Mouse (Mus musculus) Patski (cell line): ENCODE data around the gene Casq1. TPM values are rescaled to one million over a fixed set of nuclear protein-coding genes. Genes with fewer than 3 reads are reported as not detected.
"Not testable (repeated sequence)": the region's sequence is repeated elsewhere in the genome, so short reads cannot be mapped to it uniquely, and the experiment has no call there.

Experiments
- ATAC-seq: fragments of 100-300 bp; one replicate; pipeline ENCODE4 v1.8.0; 2021
- CTCF ChIA-PET: fragments of 350-600 bp; sonication (Branson Sonifier 250); formaldehyde crosslinking; loops from one replicate; lab custom pipeline; 2022; ENCODE audit warnings: inconsistent platforms; lab: Charles Lee
- POLR2A ChIA-PET: fragments of 350-600 bp; sonication (Branson Sonifier 250); formaldehyde crosslinking; loops from one replicate; lab custom pipeline; 2022; ENCODE audit warnings: antibody characterized with exemption, inconsistent platforms; lab: Charles Lee
- DNase-seq: peaks from one replicate; pipeline ENCODE4 v3.0.0-alpha.2; 2011; ENCODE audit warnings: low read depth, low spot score
- H3K27me3 ChIP-seq: fragments of 371-371 bp; one replicate; pipeline ENCODE4 v1.5.1; 2021
- CTCF ChIP-seq: fragments of 100-300 bp; IDR thresholded peaks from one replicate; pipeline ENCODE4 v1.5.1; 2021
- in situ Hi-C: fragments of 300-500 bp; cut with MboI; formaldehyde crosslinking; loops from 3 replicates; pipeline ENCODE4 v1.11.1; 2018; ENCODE audit warnings: low pct_unique_long_range_greater_than_20kb, mixed read lengths
- polyA plus RNA-seq: library from polyadenylated mRNA; unstranded; gene quantifications from one replicate; pipeline ENCODE4 v1.2.3, GENCODE M21; 2021

Gene Casq1
- polyA plus RNA-seq, result 4.2 TPM

DNA sequence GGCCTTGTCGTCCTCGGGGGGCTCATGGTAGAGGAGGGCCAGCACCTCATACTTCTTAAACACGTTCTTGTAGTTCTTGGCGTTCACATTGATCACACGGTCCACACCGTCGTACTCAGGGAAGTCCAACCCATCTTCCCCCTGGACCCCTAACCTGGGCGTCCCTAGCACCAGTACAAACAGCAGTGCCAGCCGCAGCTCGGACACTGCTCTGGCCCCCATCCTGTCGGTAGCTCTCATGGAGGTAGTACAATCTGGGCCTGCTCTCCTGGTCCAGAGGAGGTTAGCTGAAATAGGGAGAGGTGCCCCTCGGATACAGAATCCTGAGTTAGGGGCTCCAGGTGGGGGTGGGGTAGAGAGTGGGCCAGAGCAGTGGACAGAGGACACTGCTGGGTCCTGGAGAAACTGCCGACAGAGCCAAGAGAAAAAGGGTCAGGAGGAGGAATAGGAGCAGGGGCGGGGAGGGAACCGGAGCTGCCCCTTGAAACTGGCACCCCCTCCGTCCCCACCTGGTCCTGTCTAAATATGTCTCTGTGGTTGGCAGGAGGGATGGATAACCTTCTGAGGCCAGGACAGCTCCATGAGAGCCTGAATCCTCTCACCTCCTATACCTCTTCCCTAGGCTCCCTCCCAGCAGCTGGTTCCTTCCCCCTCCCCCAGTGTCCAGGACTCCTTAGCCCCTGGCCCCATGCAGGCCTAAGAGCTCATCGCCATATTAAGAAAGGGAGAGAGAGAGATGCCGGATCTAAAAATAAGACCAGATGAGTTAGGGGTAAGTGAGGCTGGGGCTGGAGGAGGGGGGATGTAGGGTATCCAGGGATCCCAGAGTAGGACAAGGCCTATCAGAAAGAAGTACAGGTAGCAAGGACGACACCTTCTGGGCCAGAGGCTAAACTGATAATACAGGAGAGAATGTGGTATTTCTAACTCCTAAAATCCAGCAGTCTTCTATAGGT lies at the start of gene Casq1:
TSS of gene Casq1 (minus strand) at position 418 of the 956 bp plus-strand sequence.
- no peak for ATAC-seq
- H3K27me3 ChIP-seq, result no peaks in the 10 kb centered on the region
- CTCF ChIA-PET, result interaction anchor here (0.7 to 14.5 kb wide), 4 partner anchors 19 to 89 kb away, joined by 3 to 144 read pairs (median 4); no protein-coding TSS in a partner anchor
- TF ChIP-seq CTCF, result no peak
- in situ Hi-C loops, result no loop called here
- DNase-seq, result no peak
- POLR2A ChIA-PET, result interaction anchor here (0.7 to 1.8 kb wide), 5 partner anchors 14 to 21 kb away, joined by 3 to 7 read pairs (median 4); no protein-coding TSS in a partner anchor

DNA sequence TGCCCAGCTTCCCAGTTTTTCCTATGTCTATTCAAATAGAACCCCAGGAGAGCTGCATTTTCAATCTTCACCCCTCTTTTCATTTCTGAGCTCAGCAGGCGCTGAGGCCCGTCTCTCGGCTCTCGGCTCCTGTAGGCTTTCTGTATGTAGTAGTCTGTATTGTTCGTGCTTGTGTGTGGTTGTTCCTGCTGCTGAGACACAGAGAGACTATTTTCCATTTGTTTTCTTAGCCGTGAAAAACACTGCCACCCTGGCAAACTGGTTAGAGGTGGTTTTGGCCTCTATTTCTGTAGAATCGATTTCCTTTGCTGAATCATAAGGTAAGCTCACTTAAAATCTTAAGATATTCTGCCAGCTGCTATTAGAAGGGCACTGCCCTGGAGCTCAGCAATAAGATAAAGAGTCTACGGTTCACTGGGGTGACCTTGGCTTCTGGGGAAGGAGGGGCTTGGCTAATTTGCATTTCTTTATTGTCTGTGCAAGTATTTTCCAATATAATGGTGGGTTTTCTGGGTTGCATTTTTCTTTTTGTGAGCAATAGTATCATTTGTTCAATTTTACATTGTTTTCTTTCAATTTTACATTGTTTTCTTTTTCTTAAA lies 41.9 kb upstream of the Casq1 start, which contains the start of gene Igsf8:
TSS of gene Igsf8 (plus strand) at position 165 of the 602 bp plus-strand sequence.
- CTCF ChIA-PET, result interaction anchor here (1.1 to 5.4 kb wide), 4 partner anchors 9 to 44 kb away, joined by 3 to 33 read pairs (median 4); no protein-coding TSS in a partner anchor
- in situ Hi-C loops, result no loop called here
- H3K27me3 ChIP-seq, result no peaks in the 10 kb centered on the region
- no peak for TF ChIP-seq CTCF
- ATAC-seq, result no peak
- POLR2A ChIA-PET, result interaction anchor here (0.6 to 1.1 kb wide), 4 partner anchors 10 to 28 kb away, joined by 3 to 4 read pairs (median 3); no protein-coding TSS in a partner anchor
- no peak for DNase-seq

DNA sequence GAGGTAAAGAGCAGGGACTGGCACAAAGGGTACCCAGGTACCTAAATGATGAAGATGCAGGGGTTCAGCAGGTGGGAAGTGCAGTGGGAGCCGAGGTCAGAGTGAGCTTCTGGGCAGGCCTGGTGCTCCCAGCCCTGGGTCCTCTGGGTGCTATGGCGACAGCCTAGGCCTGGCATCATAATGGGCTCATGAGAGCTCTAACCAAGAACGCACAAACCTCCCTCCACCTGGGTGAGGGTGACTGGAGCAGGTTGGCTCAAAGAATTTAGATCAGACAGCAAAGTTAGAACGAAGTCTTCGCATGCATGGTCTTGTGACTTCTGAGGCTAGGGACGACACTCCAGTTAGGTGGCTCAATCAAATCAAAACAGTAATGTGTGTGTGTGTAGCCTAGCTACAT lies 38.6 kb upstream of the Casq1 start, which contains the start of gene Atp1a4:
TSS of gene Atp1a4 (minus strand) at position 101 of the 400 bp plus-strand sequence.
- POLR2A ChIA-PET, result no interaction called here
- CTCF ChIA-PET, result interaction anchor here (1.7 to 5.4 kb wide), 2 partner anchors 10 to 15 kb away, joined by 6 to 33 read pairs; no protein-coding TSS in a partner anchor
- in situ Hi-C loops, result no loop called here
- TF ChIP-seq CTCF, result no peak
- no peak for DNase-seq
- ATAC-seq, result no peak
- H3K27me3 ChIP-seq, result no peaks in the 10 kb centered on the region

DNA sequence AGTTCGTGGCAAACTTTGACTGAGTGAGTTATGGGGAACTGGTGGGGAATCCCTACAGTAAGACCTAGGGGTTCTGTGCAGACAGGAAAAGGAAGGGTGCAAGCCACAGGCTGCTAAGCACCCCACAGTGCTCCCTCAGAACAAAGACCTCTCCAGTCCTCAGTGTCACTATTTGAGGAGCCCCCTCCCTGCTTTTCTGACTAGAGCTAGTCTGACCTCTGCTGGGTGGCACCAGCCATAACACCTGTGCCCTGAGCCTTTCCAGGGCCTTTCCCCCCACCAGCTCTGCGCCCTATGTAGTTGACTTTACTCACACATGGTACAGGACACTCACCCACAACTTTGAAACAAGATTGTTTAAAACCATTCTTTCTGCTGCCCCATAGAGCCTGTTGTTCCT lies 28.0 kb upstream of the Casq1 start:
- CTCF ChIA-PET, result interaction anchor here (1.0 to 3.9 kb wide), 11 partner anchors 12 to 104 kb away, joined by 3 to 33 read pairs (median 4); partner anchors contain the start of genes Atp1a2, Atp1a4, Casq1 and Igsf8
- TF ChIP-seq CTCF, result peak; percentile 84
- POLR2A ChIA-PET, result interaction anchor here (1.0 kb wide), 1 partner anchor 31 kb away, joined by 3 read pairs; no protein-coding TSS in a partner anchor
- peak; percentile 69 for ATAC-seq
- DNase-seq, result no peak
- no peaks in the 10 kb centered on the region for H3K27me3 ChIP-seq
- in situ Hi-C loops, result no loop called here

DNA sequence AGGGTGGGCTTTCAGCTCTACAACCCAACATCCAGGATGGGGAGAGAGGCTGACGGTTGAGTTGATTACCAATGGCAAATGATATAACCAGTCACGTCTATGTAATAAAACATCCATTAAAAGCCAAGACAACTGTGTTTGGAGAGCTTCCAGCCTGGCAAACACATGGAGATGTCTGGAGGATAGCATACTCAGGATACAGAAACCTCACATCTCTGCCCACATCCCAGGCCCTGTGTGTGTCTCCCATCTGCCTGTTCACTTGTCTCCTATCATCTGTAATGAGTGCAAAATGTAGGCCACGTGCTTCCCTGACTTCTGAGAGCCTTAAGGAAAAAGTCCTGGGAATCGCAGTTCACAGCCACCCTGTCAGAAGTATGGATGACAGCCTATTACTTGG lies 27.5 kb upstream of the Casq1 start:
- ChIA-PET CTCF (interaction anchor here (1.0 to 3.9 kb wide), 13 partner anchors 12 to 107 kb away, joined by 3 to 33 read pairs (median 3); partner anchors contain the start of genes Atp1a2, Atp1a4, Casq1 and Igsf8), POLR2A (interaction anchor here (0.8 to 1.0 kb wide), 2 partner anchors 14 to 32 kb away, joined by 3 read pairs; no protein-coding TSS in a partner anchor)
- no peaks in the 10 kb centered on the region for H3K27me3 ChIP-seq
- ATAC-seq, result no peak
- no peak for DNase-seq
- no peak for TF ChIP-seq CTCF
- in situ Hi-C loops, result no loop called here

DNA sequence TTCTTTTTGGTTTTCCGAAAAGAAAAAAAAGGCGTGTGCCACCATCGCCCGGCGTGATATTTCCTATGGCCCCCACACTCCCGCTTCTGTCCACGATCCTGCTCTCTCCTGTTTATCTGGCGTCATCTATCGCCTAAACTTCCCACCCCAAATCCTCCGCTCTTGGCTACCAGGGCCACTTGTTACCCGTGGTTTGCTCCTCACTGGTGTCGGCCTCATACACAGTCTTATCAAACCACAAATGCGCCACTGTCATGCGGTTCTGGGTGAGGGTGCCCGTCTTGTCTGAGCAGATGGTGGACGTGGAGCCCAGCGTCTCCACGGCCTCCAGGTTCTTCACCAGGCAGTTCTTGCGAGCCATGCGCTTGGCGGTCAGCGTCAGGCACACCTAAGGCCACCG lies 25.0 kb upstream of the Casq1 start:
- DNase-seq, POLR2A ChIA-PET, ATAC-seq, H3K27me3 ChIP-seq, in situ Hi-C loops: not testable (repeated sequence)
- CTCF ChIA-PET, result interaction anchor here (0.9 to 12.3 kb wide), 4 partner anchors 21 to 91 kb away, joined by 3 to 144 read pairs (median 12); partner anchors contain the start of gene Casq1

DNA sequence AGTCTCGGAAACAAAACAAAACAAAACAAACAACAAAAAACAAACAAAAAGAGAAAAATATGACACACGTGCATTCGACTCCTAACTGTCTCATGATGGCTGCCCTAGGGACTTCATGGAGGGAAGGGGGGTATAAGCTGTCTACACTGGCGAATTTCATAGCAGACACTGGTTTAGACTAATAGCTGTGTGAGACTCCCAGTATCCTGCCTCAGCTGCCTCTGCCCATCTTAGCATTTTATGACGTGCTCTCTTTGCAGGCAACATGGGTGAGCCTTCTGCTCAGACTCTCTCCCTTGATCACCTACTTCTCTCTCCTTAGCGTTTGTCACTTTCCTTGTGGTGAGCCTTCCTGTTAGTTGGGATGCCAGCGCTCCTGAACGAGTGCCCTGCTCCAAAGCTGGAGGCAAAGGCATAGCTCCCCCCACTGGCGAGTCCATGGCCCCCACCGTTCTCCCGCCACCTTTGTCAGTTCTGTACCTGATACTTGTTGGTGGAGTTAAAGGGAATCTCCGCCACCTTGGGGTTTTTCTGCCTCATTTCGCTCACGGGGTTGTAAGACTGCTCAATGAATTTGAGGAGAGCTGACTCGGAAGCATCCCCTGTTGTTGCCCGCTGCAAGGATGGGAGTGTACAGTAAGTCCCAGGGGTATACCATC lies 24.0 kb upstream of the Casq1 start:
- ChIA-PET CTCF (interaction anchor here (0.8 to 12.3 kb wide), 10 partner anchors 11 to 124 kb away, joined by 3 to 144 read pairs (median 6); partner anchors contain the start of gene Casq1), POLR2A (interaction anchor here (1.5 to 4.1 kb wide), 3 partner anchors 26 to 64 kb away, joined by 5 to 19 read pairs (median 11); no protein-coding TSS in a partner anchor)
- no peak for ATAC-seq
- DNase-seq, result no peak
- no peak for TF ChIP-seq CTCF
- in situ Hi-C loops, result no loop called here
- H3K27me3 ChIP-seq, result no peaks in the 10 kb centered on the region

DNA sequence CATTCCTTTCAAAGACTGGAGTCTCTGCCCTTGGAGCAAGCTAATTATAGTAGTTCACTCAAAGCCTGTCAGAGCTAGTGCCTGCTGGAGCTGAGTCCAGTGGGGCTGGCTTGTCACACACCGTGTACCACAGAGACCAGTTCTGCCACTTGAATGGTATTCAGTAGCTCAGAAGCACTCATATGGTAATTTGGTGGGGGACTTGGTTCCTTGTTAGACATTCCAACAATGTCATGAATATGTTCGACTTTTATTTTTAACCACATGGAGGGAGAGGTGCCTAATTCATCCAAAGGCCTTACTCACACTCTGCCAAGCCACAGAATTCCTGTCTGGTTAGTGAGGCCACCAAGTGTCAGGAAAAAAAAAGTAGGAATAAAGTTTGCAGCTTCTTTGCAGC lies 22.7 kb upstream of the Casq1 start:
- TF ChIP-seq CTCF, result peak; percentile 16
- peak; percentile 93 for ATAC-seq
- in situ Hi-C loops, result no loop called here
- ChIA-PET CTCF (interaction anchor here (1.0 to 12.3 kb wide), 12 partner anchors 12 to 123 kb away, joined by 3 to 144 read pairs (median 6); partner anchors contain the start of gene Casq1), POLR2A (interaction anchor here (0.6 to 4.1 kb wide), 5 partner anchors 25 to 65 kb away, joined by 4 to 19 read pairs (median 5); partner anchors contain the start of gene Pea15a)
- no peaks in the 10 kb centered on the region for H3K27me3 ChIP-seq
- peak; percentile 91 for DNase-seq
